Mouse (Mus musculus) hindlimb bud, embryonic 11.5 days (tissue): ENCODE measurements around the gene Frmpd4.

Experiments used
- DNase-seq: peaks from one replicate; pipeline ENCODE4 v3.0.0-alpha.2; 2012; ENCODE audit warnings: low read depth, low spot score; ENCODE audit errors: extremely low spot score

Gene Frmpd4

GRCm38 (mm10) chrX:168141051-168141450 lies 436.0 kb downstream of the Frmpd4 start:
- DNase-seq, result no peak

GRCm38 (mm10) chrX:168124043-168124442 lies 453.0 kb downstream of the Frmpd4 start:
- no peak for DNase-seq

GRCm38 (mm10) chrX:168123589-168123965 lies 453.5 kb downstream of the Frmpd4 start:
- no peak for DNase-seq

- DNase-seq, result no peak
These were observed 454.0 kb downstream of the Frmpd4 start for GRCm38 (mm10) chrX:168122806-168123588.

- no peak for DNase-seq
These were observed 535.4 kb downstream of the Frmpd4 start for GRCm38 (mm10) chrX:168041589-168041988.

- DNase-seq, result no peak
These were observed 556.4 kb downstream of the Frmpd4 start for GRCm38 (mm10) chrX:168020574-168021145.

- no peak for DNase-seq
These were observed 559.2 kb downstream of the Frmpd4 start for GRCm38 (mm10) chrX:168017792-168018191.

- no peak for DNase-seq
These were observed 592.2 kb downstream of the Frmpd4 start for GRCm38 (mm10) chrX:167984835-167985234.

GRCm38 (mm10) chrX:167951207-167951606 lies 625.8 kb downstream of the Frmpd4 start:
- DNase-seq, result no peak

GRCm38 (mm10) chrX:167909483-167909882 lies 667.5 kb downstream of the Frmpd4 start:
- no peak for DNase-seq

GRCm38 (mm10) chrX:167901046-167901445 lies 676.0 kb downstream of the Frmpd4 start:
- no peak for DNase-seq

GRCm38 (mm10) chrX:167854821-167855220 lies 722.2 kb downstream of the Frmpd4 start:
- no peak for DNase-seq

GRCm38 (mm10) chrX:167832543-167832942 lies 744.5 kb downstream of the Frmpd4 start:
- no peak for DNase-seq

- DNase-seq, result no peak
These were observed 748.6 kb downstream of the Frmpd4 start for GRCm38 (mm10) chrX:167828456-167828855.

GRCm38 (mm10) chrX:167817363-167817762 lies 759.7 kb downstream of the Frmpd4 start:
- no peak for DNase-seq

- DNase-seq, result no peak
These were observed 766.9 kb downstream of the Frmpd4 start for GRCm38 (mm10) chrX:167810120-167810519.

GRCm38 (mm10) chrX:167808572-167808971 lies 768.5 kb downstream of the Frmpd4 start:
- no peak for DNase-seq

- DNase-seq, result no peak
These were observed 788.3 kb downstream of the Frmpd4 start for GRCm38 (mm10) chrX:167788737-167789136.

- DNase-seq, result no peak
These were observed 793.5 kb downstream of the Frmpd4 start for GRCm38 (mm10) chrX:167783526-167783925.

GRCm38 (mm10) chrX:167719564-167719981 lies 857.5 kb downstream of the Frmpd4 start:
- no peak for DNase-seq

GRCm38 (mm10) chrX:167719092-167719491 lies 857.9 kb downstream of the Frmpd4 start:
- DNase-seq, result no peak

- no peak for DNase-seq
These were observed 922.1 kb downstream of the Frmpd4 start for GRCm38 (mm10) chrX:167654806-167655495.
